Mouse (Mus musculus) myocyte (in vitro differentiated cells): Measurements from ENCODE around the gene Myt1l.

ENCODE experiments used
- E2F4 ChIP-seq: IDR thresholded peaks from one replicate; pipeline ENCODE4 v1.6.1; 2011; ENCODE audit warnings: mild to moderate bottlenecking, control low read depth, moderate library complexity; ENCODE audit not compliant: insufficient read depth
- MAX ChIP-seq: IDR thresholded peaks from one replicate; pipeline ENCODE4 v1.6.1; 2011; ENCODE audit warnings: low read depth, mild to moderate bottlenecking, control low read depth
- POLR2A ChIP-seq: IDR thresholded peaks from one replicate; pipeline ENCODE4 v1.6.1; 2011; ENCODE audit warnings: low read depth, mild to moderate bottlenecking, control low read depth, moderate library complexity; ENCODE audit not compliant: insufficient read length
- REST ChIP-seq: IDR thresholded peaks from one replicate; pipeline ENCODE4 v1.6.1; 2011; ENCODE audit warnings: mild to moderate bottlenecking, control low read depth, moderate library complexity; ENCODE audit not compliant: insufficient read depth, insufficient read length
- TCF12 ChIP-seq: IDR thresholded peaks from one replicate; pipeline ENCODE4 v1.6.1; 2011; ENCODE audit warnings: mild to moderate bottlenecking, control low read depth; ENCODE audit not compliant: poor library complexity, insufficient read depth, severe bottlenecking
- USF1 ChIP-seq: IDR thresholded peaks from one replicate; pipeline ENCODE4 v1.6.1; 2011; ENCODE audit warnings: low read depth, mild to moderate bottlenecking, control low read depth, moderate library complexity

GRCm38 (mm10) chr12:29530823-29531222, 2.6 kb downstream of the Myt1l start:
- TF ChIP-seq TCF12 (no peak), POLR2A (no peak), MAX (no peak), USF1 (no peak), E2F4 (no peak), REST (no peak)
